Mouse (Mus musculus): ENCODE results near the gene Cldn34c3.

Cldn34c3 gene

GRCm38 (mm10) chrX:123793365-123793764 is at the start of gene Cldn34c3:
Gene Cldn34c3, plus strand, starts transcription at chrX:123793665.
- in situ Hi-C loops (cut with MboI, MseI): loop anchor here in 1 of 2 experiments (10.0 to 25.0 kb wide), 2 partner anchors 231 to 681 kb away; partner anchors contain the start of gene Cldn34c1

Measured in T-helper 17 cell (primary cell).